Mouse (Mus musculus) lung, postnatal 36 days (tissue): ENCODE results near the gene Xpnpep1.

Experiments
- DNase-seq: peaks from one replicate; pipeline ENCODE4 v3.0.0; 2022; ENCODE audit warnings: mixed read lengths

Gene Xpnpep1

DNA sequence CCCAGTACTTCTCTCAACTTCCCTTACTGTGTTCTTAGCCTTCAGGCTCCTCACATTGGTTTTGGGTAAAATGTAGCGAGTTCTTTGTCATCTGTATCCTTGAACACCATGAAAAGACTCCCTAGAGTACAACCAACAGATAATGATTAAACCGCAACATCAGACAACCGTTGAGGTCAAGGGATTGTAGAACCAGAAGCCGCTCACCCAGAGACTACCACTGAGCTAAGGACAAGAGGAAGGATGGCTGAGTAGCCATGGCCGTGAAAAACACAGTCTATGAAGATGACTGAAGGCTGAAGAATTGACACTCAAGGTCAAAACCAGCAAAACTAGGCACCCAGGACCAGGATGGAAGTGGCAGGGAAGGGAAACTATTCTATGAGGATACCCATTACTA, 10.3 kb downstream of the Xpnpep1 start:
- no peak for DNase-seq

GRCm38 (mm10) chr19:53029045-53029444, 11.0 kb downstream of the Xpnpep1 start:
- no peak for DNase-seq

DNA sequence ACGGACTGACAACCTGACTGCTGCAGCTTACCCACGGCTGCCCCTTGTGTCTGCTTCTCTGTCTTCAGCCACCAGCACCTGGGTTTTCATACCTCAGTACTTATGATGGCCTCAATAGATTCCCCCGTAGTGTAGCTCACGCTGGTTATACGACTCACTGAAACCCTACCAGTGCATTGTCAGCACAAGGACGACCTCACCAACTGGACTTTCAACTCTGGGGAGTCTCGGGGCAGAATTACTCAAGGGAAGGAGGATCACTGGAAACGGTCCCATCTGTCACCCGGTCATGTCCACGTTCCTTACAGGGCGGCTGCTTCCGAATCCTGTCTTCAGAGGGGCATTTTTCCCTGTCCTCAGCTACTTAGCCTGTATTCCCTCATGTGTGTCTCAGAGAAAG, 11.8 kb downstream of the Xpnpep1 start:
- DNase-seq, result no peak

- DNase-seq, result peak; percentile 65
These were observed 16.8 kb downstream of the Xpnpep1 start for GRCm38 (mm10) chr19:53023189-53023588.

DNA sequence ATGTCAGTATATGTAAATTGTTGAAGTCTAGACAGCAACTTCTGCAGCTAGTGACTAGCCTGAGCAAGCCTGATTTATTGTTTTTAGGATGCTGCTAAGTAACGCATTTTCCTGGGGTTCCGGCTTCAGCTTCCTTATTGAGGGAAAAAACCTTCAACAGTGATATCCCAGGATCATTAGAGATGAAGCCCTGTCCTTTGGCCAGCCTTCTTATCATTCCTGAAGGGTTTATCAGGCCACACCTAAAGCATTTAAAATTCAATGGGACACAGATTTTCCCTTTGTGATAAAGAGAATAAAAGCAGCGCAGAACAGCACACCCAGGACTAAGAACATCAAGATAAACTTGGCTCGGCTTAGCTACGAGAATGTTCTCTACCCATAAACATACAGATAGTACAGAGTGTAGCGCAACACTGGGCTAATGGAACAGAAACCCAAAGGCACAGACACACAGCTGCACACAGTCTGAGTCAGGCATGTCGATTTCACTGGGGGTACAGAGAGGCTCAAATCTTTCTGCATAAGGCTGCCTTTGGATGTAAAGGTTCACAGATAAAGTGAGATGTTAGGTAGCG, 17.9 kb downstream of the Xpnpep1 start:
- DNase-seq, result peak; percentile 75

DNA sequence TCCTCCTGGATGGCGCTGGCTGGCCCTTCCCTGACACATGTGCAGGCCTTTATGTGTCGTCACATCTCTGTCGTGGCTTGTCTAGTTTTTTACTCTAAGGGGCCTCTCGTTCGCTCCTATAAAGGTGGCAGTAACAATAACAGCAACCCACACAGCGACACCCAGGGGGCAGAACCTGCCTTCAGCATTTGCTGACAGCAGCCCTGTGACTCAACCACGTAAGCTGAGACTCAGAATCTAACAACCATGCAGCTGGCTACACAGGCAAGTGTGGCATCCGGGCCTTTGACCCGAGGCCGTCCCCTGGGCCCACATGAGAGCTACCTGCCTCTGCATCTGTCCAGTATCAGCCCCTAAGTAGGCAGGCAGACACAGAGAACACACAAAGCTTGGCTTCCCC, 18.5 kb downstream of the Xpnpep1 start:
- DNase-seq, result no peak

GRCm38 (mm10) chr19:53019716-53020463, 20.1 kb downstream of the Xpnpep1 start:
- DNase-seq, result peak; percentile 85

DNA sequence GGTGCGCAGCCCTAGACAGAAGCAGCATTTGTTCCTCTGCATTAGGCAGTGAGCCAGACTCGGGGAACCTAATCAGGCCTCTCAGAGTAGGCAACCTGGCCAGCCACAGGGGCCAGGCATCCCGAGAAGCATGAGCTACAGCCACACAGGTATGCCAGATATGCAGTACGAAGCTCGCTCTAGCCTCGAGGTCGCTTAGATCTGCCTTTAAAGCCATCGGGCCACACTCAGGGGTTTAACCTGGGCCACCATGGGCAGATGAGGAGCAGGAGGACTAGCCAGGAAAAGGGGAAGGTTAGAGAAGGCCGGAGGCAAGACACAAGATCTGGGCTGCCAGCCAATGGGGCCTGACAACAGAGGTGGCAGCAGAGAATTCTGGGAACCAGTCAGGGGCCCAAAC, 22.1 kb downstream of the Xpnpep1 start:
- peak; percentile 61 for DNase-seq

GRCm38 (mm10) chr19:53017248-53017647, 22.8 kb downstream of the Xpnpep1 start:
- DNase-seq, result no peak

- no peak for DNase-seq
These were observed 24.9 kb downstream of the Xpnpep1 start for GRCm38 (mm10) chr19:53014910-53015710.

- no peak for DNase-seq
These were observed 26.3 kb downstream of the Xpnpep1 start for GRCm38 (mm10) chr19:53013744-53014143.

- no peak for DNase-seq
These were observed 26.7 kb downstream of the Xpnpep1 start for GRCm38 (mm10) chr19:53013341-53013740.

DNA sequence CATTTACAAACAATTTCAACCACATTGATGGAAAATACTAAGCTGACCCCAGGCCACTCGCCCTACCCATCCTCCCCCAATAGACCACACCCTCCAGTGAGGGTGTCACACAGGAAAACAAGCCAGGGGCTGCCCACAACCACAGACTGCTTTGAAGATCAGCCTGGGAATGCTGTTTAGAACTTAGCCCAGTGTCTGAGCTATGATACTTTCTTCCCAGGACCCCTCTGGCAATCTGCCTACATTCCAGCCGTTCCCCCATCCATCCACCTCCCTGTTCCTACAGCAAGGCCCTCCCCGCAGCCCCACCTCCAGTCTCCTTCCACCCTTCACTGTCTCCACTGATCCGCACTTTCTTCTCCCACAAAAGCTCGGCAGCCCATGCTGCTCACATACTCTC, 29.1 kb downstream of the Xpnpep1 start:
- peak; percentile 45 for DNase-seq

DNA sequence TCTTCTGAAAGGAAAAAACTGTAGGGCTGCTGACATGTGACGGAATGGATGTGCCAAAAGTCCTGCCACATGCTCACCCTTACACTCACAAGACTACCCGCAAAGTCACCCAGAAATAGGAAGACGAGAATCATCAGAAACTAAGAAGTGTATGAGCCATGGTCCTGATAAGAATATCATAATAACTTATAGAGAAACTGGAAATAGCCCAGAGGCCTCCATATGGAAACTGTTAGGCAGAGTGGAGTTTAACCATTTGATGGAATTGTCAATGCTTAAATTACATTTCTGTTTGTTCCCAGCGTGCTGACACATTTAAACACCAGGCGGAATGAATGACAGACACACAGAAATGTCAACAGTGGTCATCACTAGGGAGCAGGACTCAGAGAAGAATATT, 31.1 kb downstream of the Xpnpep1 start:
- no peak for DNase-seq

- DNase-seq, result peak; percentile 89
These were observed 31.9 kb downstream of the Xpnpep1 start for GRCm38 (mm10) chr19:53008020-53008705.

DNA sequence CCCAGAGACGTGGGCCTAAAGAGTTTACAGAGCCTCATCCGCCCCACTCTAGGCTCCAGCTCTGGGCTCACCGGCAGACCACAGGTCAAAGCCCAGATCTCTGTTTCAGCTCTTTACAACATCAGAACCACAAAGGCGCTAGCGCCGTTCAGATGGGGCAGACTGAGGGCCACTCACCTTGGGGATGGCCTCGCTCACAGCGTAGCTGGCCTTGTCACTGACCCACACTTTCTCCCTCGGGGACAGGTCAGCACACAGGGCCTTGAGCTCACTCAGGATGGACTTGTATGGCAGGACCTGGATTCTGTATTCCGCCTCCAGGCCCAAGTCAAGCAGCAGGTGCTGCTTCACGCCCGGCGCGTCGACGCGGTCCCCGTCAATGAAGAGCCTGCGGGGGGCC, 34.0 kb downstream of the Xpnpep1 start:
- no peak for DNase-seq

GRCm38 (mm10) chr19:53003554-53004365, 36.3 kb downstream of the Xpnpep1 start:
- DNase-seq, result no peak

GRCm38 (mm10) chr19:53002166-53003095, 37.6 kb downstream of the Xpnpep1 start:
- no peak for DNase-seq

DNA sequence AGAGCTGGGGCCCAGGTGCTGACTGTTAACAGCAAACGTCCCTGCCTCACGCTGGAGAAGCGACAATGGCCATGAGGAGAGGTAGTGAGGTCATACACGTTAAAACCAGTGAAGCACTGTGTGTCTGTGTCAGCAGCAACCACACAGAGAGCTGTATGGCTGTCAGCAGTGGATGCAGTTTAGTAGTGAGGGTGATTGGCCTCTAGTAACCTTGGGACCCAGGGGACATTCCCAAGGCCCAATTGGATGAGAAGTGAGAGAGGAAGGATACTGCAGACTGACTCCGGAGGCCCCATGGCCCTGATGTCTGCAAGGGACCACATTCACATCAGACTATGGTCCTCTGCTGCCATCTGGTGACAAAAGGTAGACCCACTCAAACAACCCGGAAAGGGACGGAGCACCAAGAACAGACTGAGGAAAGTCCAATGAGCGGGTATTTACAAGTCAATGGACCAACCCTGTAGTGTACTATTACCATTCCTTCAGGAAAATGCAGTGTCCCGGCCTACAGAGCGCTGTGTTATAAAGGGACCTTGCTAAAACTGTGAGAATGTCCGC, 47.1 kb downstream of the Xpnpep1 start:
- peak; percentile 47 for DNase-seq

- DNase-seq, result no peak
These were observed 48.1 kb downstream of the Xpnpep1 start for GRCm38 (mm10) chr19:52991924-52992323.
